Mouse (Mus musculus) heart, embryonic 14.5 days (tissue): ENCODE measurements at regions not wholly inside any gene's neighbourhood (a gene's known extent, or its start where the extent isn't known, plus 50 kb on each side); places are given as distances from the start of the nearest gene placed in this dataset.
A peak's percentile ranks its signal among the peaks of the same experiment; 100 is the strongest.

Experiments
- ATAC-seq: fragments of 200-750 bp; cut with Nextera tagmentation; 2 replicates; pipeline ENCODE4 v1.8.0; 2017; ENCODE audit warnings: low read depth, moderate TSS enrichment; ENCODE audit not compliant: insufficient number of reproducible peaks, insufficient read depth, low FRiP score
- H3K27ac ChIP-seq, 2 experiments: fragments of 200-500 bp in 1 of 2; fragments of 300-500 bp in 1 of 2; sonication (generic) in 1 of 2; replicated peaks in 1 of 2; 2 replicates each; pipeline ENCODE4 v1.5.1; 2012 to 2014; ENCODE audit warnings: low read depth in 2 of 2, low read length in 2 of 2, control low read depth in 1 of 2, mild to moderate bottlenecking in 1 of 2, mixed read lengths in 1 of 2; ENCODE audit not compliant: control insufficient read depth in 1 of 2, insufficient read depth in 1 of 2
- H3K27me3 ChIP-seq: fragments of 300-500 bp; sonication (generic); 2 replicates; pipeline ENCODE4 v1.6.1; 2014; ENCODE audit warnings: mild to moderate bottlenecking, low read length, control low read depth; ENCODE audit not compliant: control insufficient read depth, insufficient read depth
- H3K36me3 ChIP-seq: fragments of 300-500 bp; sonication (generic); 2 replicates; pipeline ENCODE4 v1.6.1; 2014; ENCODE audit warnings: mild to moderate bottlenecking, control low read depth, low read length, mixed read lengths; ENCODE audit not compliant: control insufficient read depth, insufficient read depth
- H3K4me1 ChIP-seq, 2 experiments: fragments of 200-500 bp in 1 of 2; fragments of 300-500 bp in 1 of 2; sonication (generic) in 1 of 2; 2 replicates each; pipeline ENCODE4 v1.6.1; 2012 to 2014; ENCODE audit warnings: low read length in 2 of 2, control low read depth in 1 of 2, mixed read lengths in 1 of 2; ENCODE audit not compliant: control insufficient read depth in 2 of 2, insufficient read depth in 2 of 2
- H3K4me2 ChIP-seq: fragments of 300-500 bp; sonication (generic); 2 replicates; pipeline ENCODE4 v1.6.1; 2014; ENCODE audit warnings: mild to moderate bottlenecking, low read length
- H3K4me3 ChIP-seq, 2 experiments: fragments of 200-500 bp in 1 of 2; fragments of 300-500 bp in 1 of 2; sonication (generic) in 1 of 2; 2 replicates each; pipeline ENCODE4 v1.5.1; 2012 to 2014; ENCODE audit warnings: low read length in 2 of 2, mild to moderate bottlenecking in 2 of 2, control low read depth in 1 of 2, low read depth in 1 of 2, moderate library complexity in 1 of 2; ENCODE audit not compliant: control insufficient read depth in 1 of 2, insufficient read depth in 1 of 2
- H3K9ac ChIP-seq: fragments of 300-500 bp; sonication (generic); 2 replicates; pipeline ENCODE4 v1.6.1; 2014; ENCODE audit warnings: mild to moderate bottlenecking, low read length
- H3K9me3 ChIP-seq: fragments of 300-500 bp; sonication (generic); 2 replicates; pipeline ENCODE4 v1.6.1; 2016; ENCODE audit warnings: low read length, control low read depth; ENCODE audit not compliant: control insufficient read depth
- WGBS: fragments of 180-500 bp; shearing (Covaris S2); extraction: QIAGEN DNeasy Blood & Tissue Kit; methylation state at CpG from one replicate; pipeline ENCODE4 v1.1.7; 2014; 5-methylcytosine and 5-hydroxymethylcytosine counted together

DNA sequence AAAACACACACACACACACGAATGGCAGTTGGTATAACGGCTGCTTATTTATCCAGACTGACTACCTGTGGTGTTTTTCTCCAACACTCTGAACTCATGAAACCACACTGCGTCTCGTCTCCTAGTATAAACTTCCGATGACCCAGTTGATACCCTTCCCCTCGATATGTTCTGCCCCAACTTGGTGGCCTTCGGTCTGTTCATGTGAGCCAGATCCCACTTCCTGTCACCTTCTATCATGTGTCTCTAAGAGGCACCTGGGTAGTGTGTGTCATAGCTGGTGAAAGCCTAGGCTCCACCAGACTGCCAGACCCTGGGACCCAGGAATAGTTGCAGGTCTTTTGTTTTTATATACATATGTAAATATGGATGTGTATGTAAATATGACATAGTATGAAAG is 83.9 kb upstream of the Lef1 start:
- WGBS: 83% methylated on average over 7 of the region's 7 CpGs
- Histone ChIP-seq H3K4me1 (no peaks in the 10 kb centered on the region), H3K4me2 (no peak overlapping the region), H3K27me3 (no peaks in the 10 kb centered on the region), H3K36me3 (no peaks in the 10 kb centered on the region), H3K9ac (no peak overlapping the region), H3K4me3 (no peak overlapping the region), H3K9me3 (no peaks in the 10 kb centered on the region), H3K27ac (no peak overlapping the region)
- no peak for ATAC-seq

DNA sequence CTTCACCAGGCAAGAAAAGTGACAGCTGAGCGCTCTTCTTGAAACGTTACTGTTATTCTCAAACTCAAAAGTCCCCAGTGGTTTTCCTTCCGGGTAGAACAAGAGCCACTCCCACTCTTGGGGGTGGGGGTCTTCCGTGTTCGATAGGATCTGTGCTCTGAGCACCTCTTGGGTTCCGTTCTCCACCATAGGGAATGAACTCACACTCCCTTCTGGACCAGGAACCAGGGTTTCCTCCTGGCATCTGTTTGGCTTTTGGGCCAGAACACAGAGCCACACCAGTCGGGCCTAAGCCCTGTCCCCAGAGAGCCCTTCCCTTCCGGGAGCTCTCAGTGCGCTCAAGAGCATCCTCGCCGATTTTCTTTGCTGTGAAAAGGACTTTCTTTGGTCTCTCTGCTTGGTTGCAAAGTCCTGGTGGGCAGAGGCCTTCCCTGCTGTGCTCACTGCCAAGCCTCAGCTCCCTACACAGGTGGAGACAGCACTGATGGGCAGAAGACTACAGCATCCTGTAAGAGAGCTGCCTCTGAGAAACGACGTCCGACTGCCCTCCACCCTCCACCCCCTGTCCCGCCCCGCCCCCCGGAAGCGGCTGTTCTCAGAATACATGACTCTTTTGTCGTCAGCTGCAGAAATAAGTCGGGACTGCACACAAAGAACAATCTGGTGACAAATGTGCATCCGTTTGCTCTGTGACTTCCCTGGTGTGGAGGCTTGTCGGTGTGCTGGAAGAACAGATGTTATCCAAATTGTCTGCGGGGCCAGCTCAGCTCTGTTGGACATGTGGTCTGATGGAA is 90.9 kb upstream of the Lef1 start:
- Histone ChIP-seq H3K9ac (peak overlapping the region; percentile 18; the same call in 1 of the 2 replicates), H3K36me3 (no peaks in the 10 kb centered on the region), H3K4me2 (peak overlapping the region; percentile 65), H3K27ac (peak overlapping the region in 1 of 2 experiments; percentile 52; a peak in 2 of 4 replicates), H3K9me3 (no peaks in the 10 kb centered on the region), H3K4me1 (peaks cover 5 to 10% of the 10 kb centered on the region in 2 experiments), H3K27me3 (no peaks in the 10 kb centered on the region), H3K4me3 (peak overlapping the region; percentile 27 to 48)
- peak; percentile 41; the same call in 1 of the 2 replicates for ATAC-seq
- WGBS: 8% methylated on average over 23 of the region's 23 CpGs

DNA sequence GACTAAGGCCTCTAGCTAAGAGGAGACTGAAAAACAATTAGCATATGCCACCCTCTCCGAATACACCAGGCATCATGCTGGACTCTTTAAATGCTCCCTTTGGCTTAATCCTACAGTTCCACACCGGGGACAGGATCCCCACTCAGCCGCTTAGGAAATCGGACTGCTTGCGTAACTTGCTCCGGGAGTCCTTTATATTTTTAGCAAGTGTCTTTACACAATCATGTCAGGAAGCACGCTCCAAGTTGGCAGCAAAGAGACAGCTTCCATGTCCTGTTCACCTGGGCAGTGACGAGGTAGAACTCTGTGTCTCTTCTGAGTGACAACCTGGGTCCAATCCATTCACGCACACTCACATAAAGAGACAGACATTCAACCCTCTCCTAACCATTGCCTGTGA is 92.4 kb upstream of the Lef1 start:
- H3K36me3 ChIP-seq: no peaks in the 10 kb centered on the region
- H3K4me3 ChIP-seq: no peak overlapping the region
- no peaks in the 10 kb centered on the region for H3K27me3 ChIP-seq
- H3K4me1 ChIP-seq: peaks cover 5 to 10% of the 10 kb centered on the region in 2 experiments
- no peaks in the 10 kb centered on the region for H3K9me3 ChIP-seq
- no peak overlapping the region for H3K4me2 ChIP-seq
- H3K27ac ChIP-seq: no peak overlapping the region
- 75% methylated on average over 9 of the region's 9 CpGs for WGBS
- H3K9ac ChIP-seq: no peak overlapping the region
- no peak for ATAC-seq

DNA sequence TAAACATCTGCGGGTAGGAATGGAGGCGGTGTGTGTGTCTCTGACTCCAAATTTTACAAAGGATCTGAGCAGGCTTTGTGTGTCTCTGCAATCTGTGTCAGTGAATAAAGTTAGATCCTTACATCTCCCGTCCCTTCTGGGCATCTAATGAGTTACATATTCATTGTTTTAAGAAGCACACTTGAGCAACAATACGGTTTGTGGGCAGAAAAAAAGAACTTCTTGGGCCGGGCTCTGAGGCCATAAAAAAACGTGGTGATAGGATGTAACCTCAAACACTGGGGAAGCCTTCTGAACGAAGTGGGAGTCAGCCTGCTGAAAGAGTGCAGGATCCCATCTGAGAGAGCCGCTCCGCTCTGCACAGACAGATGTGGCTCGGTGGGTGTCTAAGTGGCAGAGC is 94.2 kb upstream of the Lef1 start:
- Histone ChIP-seq H3K27me3 (no peaks in the 10 kb centered on the region), H3K36me3 (no peaks in the 10 kb centered on the region), H3K27ac (no peak overlapping the region), H3K9me3 (no peaks in the 10 kb centered on the region), H3K4me2 (no peak overlapping the region), H3K4me1 (peaks cover 5 to 10% of the 10 kb centered on the region in 2 experiments), H3K9ac (no peak overlapping the region), H3K4me3 (no peak overlapping the region)
- no peak for ATAC-seq
- WGBS: 67% methylated on average over 10 of the region's 10 CpGs

DNA sequence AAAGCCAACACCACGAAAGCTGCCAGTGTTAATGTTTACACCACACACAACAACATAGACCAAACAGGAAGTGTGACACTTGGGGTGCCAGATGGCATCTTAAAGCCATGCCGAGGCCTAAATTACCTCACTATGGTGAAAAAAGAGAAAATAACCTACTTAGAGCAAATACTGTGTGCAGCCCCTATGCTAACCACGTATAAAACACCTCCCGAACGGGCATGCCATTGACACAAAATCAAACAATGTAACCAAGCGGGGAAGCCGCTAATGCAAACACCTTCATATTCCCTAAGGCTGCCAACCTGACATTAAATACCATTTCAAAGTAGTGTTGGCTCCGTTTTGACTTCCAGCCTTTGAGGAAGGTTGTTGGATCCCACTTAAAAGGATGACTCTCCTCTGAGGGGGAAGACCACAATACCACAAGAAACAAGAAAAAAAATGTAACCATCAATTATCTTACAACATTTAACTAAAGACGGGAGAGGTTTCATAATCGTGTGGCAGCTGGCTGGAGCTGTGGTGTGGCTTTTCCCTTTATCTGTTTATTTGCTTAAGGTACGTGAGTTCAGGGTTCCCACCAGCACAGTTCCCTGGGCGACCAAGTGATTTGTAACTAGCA is 96.1 kb upstream of the Lef1 start:
- Histone ChIP-seq H3K9ac (no peak overlapping the region), H3K9me3 (no peaks in the 10 kb centered on the region), H3K36me3 (no peaks in the 10 kb centered on the region), H3K27me3 (no peaks in the 10 kb centered on the region), H3K27ac (no peak overlapping the region), H3K4me3 (no peak overlapping the region), H3K4me1 (peaks cover 3 to 6% of the 10 kb centered on the region in 2 experiments), H3K4me2 (no peak overlapping the region)
- ATAC-seq: no peak
- WGBS: 82% methylated on average over 12 of the region's 12 CpGs

DNA sequence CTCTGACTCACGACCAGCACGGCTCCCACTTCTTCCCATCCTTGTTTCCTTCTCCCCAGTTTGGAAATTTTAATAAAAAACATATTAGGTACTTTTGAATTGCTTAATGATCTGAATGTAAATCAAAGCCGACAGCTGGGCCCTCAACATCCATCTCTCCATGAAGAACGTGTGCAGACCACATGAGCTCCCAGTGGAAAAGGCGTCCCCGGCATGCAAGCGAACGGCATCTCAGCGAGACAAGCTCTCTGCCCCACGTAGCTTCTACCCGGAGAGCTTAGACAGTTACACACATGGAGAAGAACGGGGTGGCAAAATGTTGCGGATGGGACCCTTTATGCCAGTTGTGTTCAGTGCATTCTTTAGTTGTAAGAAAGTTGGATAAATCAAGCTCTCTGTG is 109.6 kb upstream of the Lef1 start:
- Histone ChIP-seq H3K9me3 (no peaks in the 10 kb centered on the region), H3K36me3 (no peaks in the 10 kb centered on the region), H3K4me1 (no peaks in the 10 kb centered on the region), H3K27ac (no peak overlapping the region), H3K27me3 (no peaks in the 10 kb centered on the region), H3K9ac (no peak overlapping the region), H3K4me2 (no peak overlapping the region), H3K4me3 (no peak overlapping the region)
- no peak for ATAC-seq
- 88% methylated on average over 13 of the region's 13 CpGs for WGBS

DNA sequence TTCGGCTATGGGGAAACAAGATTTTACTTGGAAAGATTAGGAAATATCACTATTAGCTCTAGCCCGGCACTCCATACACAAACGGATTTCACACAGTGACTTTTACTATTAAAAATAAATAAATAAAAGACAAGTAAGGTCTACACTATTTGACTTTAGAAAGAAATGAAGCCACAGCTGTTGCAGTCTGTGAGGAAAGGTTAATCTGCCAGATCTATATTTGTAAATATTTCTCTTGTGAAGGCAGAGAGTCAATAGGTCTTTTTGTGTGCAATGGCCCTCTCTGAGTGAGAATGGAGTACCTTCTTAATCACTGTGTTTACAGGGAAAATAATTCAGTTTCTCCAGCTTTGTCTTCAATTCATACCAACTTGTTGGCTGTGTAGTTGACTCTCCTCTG is 110.0 kb upstream of the Lef1 start:
- Histone ChIP-seq H3K9ac (no peak overlapping the region), H3K27ac (no peak overlapping the region), H3K4me2 (no peak overlapping the region), H3K27me3 (no peaks in the 10 kb centered on the region), H3K4me3 (no peak overlapping the region), H3K4me1 (no peaks in the 10 kb centered on the region), H3K36me3 (no peaks in the 10 kb centered on the region), H3K9me3 (no peaks in the 10 kb centered on the region)
- WGBS: 83% methylated on average over 3 of the region's 3 CpGs
- no peak for ATAC-seq
